Mouse (Mus musculus) MEL (cell line): ENCODE results near the gene Rpl36a.

Source experiments
- CTCF ChIP-seq, 3 experiments: IDR thresholded peaks in 2 of 3; conservative IDR thresholded peaks in 1 of 3; 2 replicates each; pipeline ENCODE4 v1.5.1; 2011 to 2012; ENCODE audit warnings: low read length in 3 of 3, low read depth in 2 of 3, mild to moderate bottlenecking in 2 of 3, improper control_type of control experiment in 1 of 3, inconsistent platforms in 1 of 3, mixed read lengths in 1 of 3, moderate library complexity in 1 of 3; ENCODE audit not compliant: control insufficient read depth in 1 of 3, insufficient read depth in 1 of 3, poor library complexity in 1 of 3, severe bottlenecking in 1 of 3
- EP300 ChIP-seq, 2 experiments: IDR thresholded peaks; 2 replicates each; pipeline ENCODE4 v1.6.1; 2011; ENCODE audit warnings: improper control_type of control experiment in 2 of 2, low read length in 2 of 2, low read depth in 1 of 2, mild to moderate bottlenecking in 1 of 2
- HCFC1 ChIP-seq: IDR thresholded peaks from 2 replicates; pipeline ENCODE4 v1.6.1; 2012; ENCODE audit warnings: low read depth, mild to moderate bottlenecking, inconsistent platforms, low read length, improper control_type of control experiment, moderate library complexity
- POLR2A ChIP-seq, 2 experiments: IDR thresholded peaks; 2 replicates each; pipeline ENCODE4 v1.6.1; 2011 to 2012; ENCODE audit warnings: low read length in 2 of 2, mild to moderate bottlenecking in 2 of 2, control low read depth in 1 of 2, improper control_type of control experiment in 1 of 2, low read depth in 1 of 2, moderate library complexity in 1 of 2; ENCODE audit not compliant: control insufficient read depth in 1 of 2, insufficient read depth in 1 of 2, poor library complexity in 1 of 2
- POLR2AphosphoS5 ChIP-seq: IDR thresholded peaks from 2 replicates; pipeline ENCODE4 v1.6.1; 2012; ENCODE audit warnings: low read depth, borderline replicate concordance, mild to moderate bottlenecking, inconsistent platforms, low read length, moderate library complexity, mixed read lengths
- RAD21 ChIP-seq: IDR thresholded peaks from 2 replicates; pipeline ENCODE4 v1.6.1; 2011; ENCODE audit warnings: mild to moderate bottlenecking, low read depth, low read length, improper control_type of control experiment
- SMC3 ChIP-seq: IDR thresholded peaks from 2 replicates; pipeline ENCODE4 v1.6.1; 2011; ENCODE audit warnings: low read depth, low read length, improper control_type of control experiment
- TCF12 ChIP-seq: IDR thresholded peaks from 2 replicates; pipeline ENCODE4 v1.6.1; 2014; ENCODE audit warnings: low read depth, mild to moderate bottlenecking, inconsistent platforms, low read length, improper control_type of control experiment, moderate library complexity
- USF1 ChIP-seq: IDR thresholded peaks from 2 replicates; pipeline ENCODE4 v1.6.1; 2014; ENCODE audit warnings: low read depth, mild to moderate bottlenecking, inconsistent platforms, low read length, improper control_type of control experiment, moderate library complexity

DNA sequence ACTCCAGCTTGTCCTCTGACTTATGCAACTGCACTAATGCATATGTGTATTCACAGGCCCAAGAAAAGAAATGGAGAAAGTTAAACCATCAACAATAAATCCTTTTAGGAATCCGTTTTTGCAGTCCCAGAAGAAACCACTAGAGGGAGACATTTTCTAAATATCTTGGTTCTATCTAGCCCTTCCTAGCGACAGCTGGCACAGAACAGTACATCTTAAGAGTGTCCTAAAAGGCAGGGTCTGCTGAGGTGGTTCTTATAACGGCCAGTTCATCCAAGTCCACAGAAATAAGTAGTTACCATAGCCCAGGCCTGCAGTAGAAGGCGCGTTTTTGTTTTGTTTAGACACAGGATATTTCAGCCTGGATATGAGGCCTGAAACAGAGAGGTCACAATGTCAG, 34.6 kb upstream of the Rpl36a start:
- TF ChIP-seq SMC3 (peak; percentile 61), EP300 (IDR thresholded peaks at IDR 0.05; ENCODE audit: low read depth in 1 of 2, low read length in 2 of 2) (no peak), CTCF (IDR thresholded peaks at IDR 0.05 in 2 of 3, conservative IDR thresholded peaks at IDR 0.05 in 1 of 3; ENCODE audit: control insufficient read depth in 1 of 3, insufficient read depth in 1 of 3, low read depth in 2 of 3, low read length in 3 of 3, poor library complexity in 1 of 3, severe bottlenecking in 1 of 3) (peak in 2 of 3 experiments; percentile 77 to 91; a peak in 4 of 6 replicates), POLR2A (IDR thresholded peaks at IDR 0.05; ENCODE audit: control insufficient read depth in 1 of 2, insufficient read depth in 1 of 2, low read depth in 1 of 2, low read length in 2 of 2, poor library complexity in 1 of 2) (no peak), POLR2AphosphoS5 (no peak), RAD21 (peak; percentile 63), HCFC1 (no peak), TCF12 (no peak), USF1 (no peak)
